Comparison of ENCODE assay signal across 11 mouse cellular contexts in the genomic region with DNA sequence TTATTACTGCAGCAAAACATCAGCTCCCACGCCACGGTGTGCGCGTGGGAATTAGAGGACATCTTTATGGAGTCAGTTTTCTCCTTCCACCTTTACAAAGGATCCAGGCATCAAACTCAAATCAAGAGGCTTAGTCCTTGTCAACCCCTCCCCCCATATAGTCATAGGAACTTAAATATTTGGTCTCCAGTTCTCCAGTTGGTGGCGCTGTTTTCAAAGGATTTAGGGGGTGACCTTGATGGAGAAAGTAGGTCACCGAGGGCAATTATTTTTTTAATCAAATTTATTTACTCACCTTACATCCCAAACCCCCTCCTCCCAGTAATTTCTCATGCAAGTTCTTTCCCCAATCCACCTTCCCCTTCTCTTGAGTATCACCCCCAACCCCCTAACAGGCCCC. TPM values are rescaled to one million over a fixed set of nuclear protein-coding genes. Genes with fewer than 3 reads are reported as not detected.
DNase-seq lines count a peak whose midpoint lies in the region; ATAC-seq lines count a peak whose summit lies in the region.
"Had no signal": no experiment of that assay in that cellular context is flagged by ENCODE, and none has a peak within 500 bp of the region (broad histone marks: within the 10 kb centered on the region; RNA-seq: fewer than 3 reads in every experiment).

No protein-coding gene starts in this region.

- no peaks in the 10 kb centered on the region for H3K4me1 ChIP-seq in heart, embryonic 12.5 days (replicated peaks)
- no peaks in the 10 kb centered on the region for H3K4me1 ChIP-seq in hindbrain, embryonic 11.5 days (replicated peaks; ENCODE audit: control insufficient read depth, insufficient read depth, low read length)

- H3K36me3 ChIP-seq in heart, embryonic 12.5 days, result no peaks in the 10 kb centered on the region
- no peaks in the 10 kb centered on the region for H3K36me3 ChIP-seq in hindbrain, embryonic 11.5 days (ENCODE audit: control insufficient read depth, insufficient read depth, low read length)
- H3K36me3 ChIP-seq: liver, embryonic 15.5 days; neural tube, embryonic 13.5 days had no signal

- no peak for ATAC-seq in heart, embryonic 12.5 days (ENCODE audit: insufficient number of reproducible peaks, low FRiP score)
- no peak for ATAC-seq in hindbrain, embryonic 11.5 days (ENCODE audit: low FRiP score)
- ATAC-seq: hindbrain, embryonic 16.5 days had no signal

- no peak overlapping the region for H3K27ac ChIP-seq in heart, embryonic 12.5 days (ENCODE audit: poor library complexity, severe bottlenecking)
- H3K27ac ChIP-seq in hindbrain, embryonic 11.5 days (ENCODE audit: low read depth, low read length), result no peak overlapping the region
- H3K27ac ChIP-seq: liver, embryonic 15.5 days; neural tube, embryonic 13.5 days had no signal

- no peaks in the 10 kb centered on the region for H3K9me3 ChIP-seq in heart, embryonic 12.5 days (replicated peaks)
- no peaks in the 10 kb centered on the region for H3K9me3 ChIP-seq in hindbrain, embryonic 11.5 days (ENCODE audit: control insufficient read depth, low read length)
- H3K9me3 ChIP-seq: liver, embryonic 15.5 days; neural tube, embryonic 13.5 days had no signal

- H3K9ac ChIP-seq in heart, embryonic 12.5 days, result no peak overlapping the region
- H3K9ac ChIP-seq in hindbrain, embryonic 11.5 days (ENCODE audit: low read depth, low read length), result no peak overlapping the region
- H3K9ac ChIP-seq: liver, embryonic 15.5 days; neural tube, embryonic 13.5 days had no signal

- H3K4me2 ChIP-seq in heart, embryonic 12.5 days, result no peak overlapping the region
- no peak overlapping the region for H3K4me2 ChIP-seq in hindbrain, embryonic 11.5 days (replicated peaks; ENCODE audit: low read depth, low read length)
- H3K4me2 ChIP-seq: liver, embryonic 15.5 days; neural tube, embryonic 13.5 days had no signal

- H3K4me3 ChIP-seq in heart, embryonic 12.5 days, result no peak overlapping the region
- H3K4me3 ChIP-seq in hindbrain, embryonic 11.5 days (ENCODE audit: low read depth, low read length), result no peak overlapping the region
- H3K4me3 ChIP-seq: liver, embryonic 15.5 days; neural tube, embryonic 13.5 days had no signal

- DNase-seq in heart, adult 8-10 months (ENCODE audit: low spot score), result peak; percentile 34
- peak; percentile 80 for DNase-seq in CD4-positive, CD25-positive, alpha-beta regulatory T cell, adult 2 months (ENCODE audit: low read depth, low spot score)
- peak; percentile 43 for DNase-seq in adipocyte (ENCODE audit: low spot score)
- DNase-seq in lung, postnatal 14 days, result peak; percentile 48
- DNase-seq in hindbrain, embryonic 11.5 days (ENCODE audit: low spot score), result no peak
- no peak for DNase-seq in ovary, postnatal 10 days (ENCODE audit: low spot score)
- no peak for DNase-seq in cerebellum, adult 18-20 months

- 55% methylated on average over 6 of the region's 6 CpGs for WGBS in heart, embryonic 12.5 days
- WGBS in hindbrain, embryonic 11.5 days, result 63% methylated on average over 6 of the region's 6 CpGs

- no peaks in the 10 kb centered on the region for H3K27me3 ChIP-seq in heart, embryonic 12.5 days (replicated peaks)
- no peaks in the 10 kb centered on the region for H3K27me3 ChIP-seq in hindbrain, embryonic 11.5 days (ENCODE audit: control insufficient read depth, insufficient read depth, low read length)
- H3K27me3 ChIP-seq: liver, embryonic 15.5 days; neural tube, embryonic 13.5 days had no signal

RNA-seq across cellular contexts. Expression of a gene that starts 52.9 kb away (rescaled TPM):
- 100 to 1,000 TPM in 2 of 4 experiments, 10 to 100 TPM in 2; 93.7 to 107 (median 101) TPM for total RNA-seq in heart, adult 8-10 months (2022)
- 301 and 313 TPM in 2 replicates for polyA plus RNA-seq in heart, embryonic 12.5 days (2016; fragmentation: Nextera tagmentation; extraction: Ambion mirVana)
- polyA plus RNA-seq in hindbrain, embryonic 11.5 days (2014; fragmentation: Nextera tagmentation; extraction: Ambion mirVana), result 266 and 291 TPM in 2 replicates

Comparison
In these comparisons a context has a peak if more than half of its experiments do, and no peak if none do; other contexts are left out.
1. DNase-seq: peak in heart, adult 8-10 months (single experiment), CD4-positive, CD25-positive, alpha-beta regulatory T cell, adult 2 months (single experiment), adipocyte (single experiment) and lung, postnatal 14 days (single experiment); none in hindbrain, embryonic 11.5 days (single experiment), ovary, postnatal 10 days (single experiment) and cerebellum, adult 18-20 months (0 of 2).